Mouse (Mus musculus) heart, adult 2 months (tissue): ENCODE measurements around the gene Pnma1. TPM values are rescaled to one million over a fixed set of nuclear protein-coding genes. Genes with fewer than 3 reads are reported as not detected.
A peak's percentile ranks its signal among the peaks of the same experiment; 100 is the strongest.
"Not testable (repeated sequence)": the region's sequence is repeated elsewhere in the genome, so short reads cannot be mapped to it uniquely, and the experiment has no call there.

Source experiments
- DNase-seq, 2 experiments: peaks; one replicate each; pipeline ENCODE4 v3.0.0; 2021
- H3K27ac ChIP-seq: fragments of 200-600 bp; 2 replicates; pipeline ENCODE4 v1.8.1; 2022
- H3K27me3 ChIP-seq: fragments of 200-500 bp; 2 replicates; pipeline ENCODE4 v1.6.1; 2012; ENCODE audit warnings: mild to moderate bottlenecking, low read length, inconsistent platforms, mixed read lengths; ENCODE audit not compliant: control insufficient read depth, insufficient read depth
- H3K36me3 ChIP-seq: fragments of 200-500 bp; 2 replicates; pipeline ENCODE4 v1.6.1; 2012; ENCODE audit warnings: low read length, inconsistent platforms; ENCODE audit not compliant: control insufficient read depth, insufficient read depth
- H3K4me1 ChIP-seq: fragments of 200-500 bp; 2 replicates; pipeline ENCODE4 v1.6.1; 2011; ENCODE audit warnings: low read length; ENCODE audit not compliant: control insufficient read depth, insufficient read depth
- H3K4me3 ChIP-seq: fragments of 200-600 bp; 2 replicates; pipeline ENCODE4 v1.8.1; 2022
- H3K79me2 ChIP-seq: fragments of 200-500 bp; replicated peaks from 2 replicates; pipeline ENCODE4 v1.6.1; 2012; ENCODE audit warnings: mild to moderate bottlenecking, inconsistent platforms, low read length, moderate library complexity, mixed read lengths; ENCODE audit not compliant: control insufficient read depth, insufficient read depth
- H3K9ac ChIP-seq: fragments of 200-500 bp; 2 replicates; pipeline ENCODE4 v1.6.1; 2012; ENCODE audit warnings: low read depth, mild to moderate bottlenecking, control low read depth, inconsistent platforms, low read length, mixed read lengths
- CTCF ChIP-seq: fragments of 200-600 bp; IDR thresholded peaks from 2 replicates; pipeline ENCODE4 v1.8.1; 2022; ENCODE audit warnings: antibody characterized with exemption, mild to moderate bottlenecking, moderate library complexity
- EP300 ChIP-seq: fragments of 200-500 bp; IDR thresholded peaks from 2 replicates; pipeline ENCODE4 v1.6.1; 2011; ENCODE audit warnings: low read depth, low read length, control low read depth; ENCODE audit not compliant: insufficient read depth
- POLR2A ChIP-seq: fragments of 200-500 bp; IDR thresholded peaks from 2 replicates; pipeline ENCODE4 v1.6.1; 2011; ENCODE audit warnings: mild to moderate bottlenecking, low read depth, low read length, control low read depth; ENCODE audit not compliant: insufficient read depth
- WGBS: fragments of 180-500 bp; shearing (Covaris S2); methylation state at CpG from one replicate; pipeline ENCODE4 v1.1.7; 2018; 5-methylcytosine and 5-hydroxymethylcytosine counted together
- intact Hi-C: fragments of 180-260 bp; cut with DNase I; formaldehyde crosslinking; loops from one replicate; pipeline ENCODE4 v1.15.1; 2025
- polyA plus RNA-seq: library from polyadenylated mRNA; depleted of rRNA; stranded (reverse); fragments of >200 nt; gene quantifications from 2 replicates; pipeline ENCODE4 v1.2.3, GENCODE M21; 2012
- total RNA-seq, 2 experiments: library from RNA; stranded (reverse); gene quantifications; 2 replicates each; pipeline ENCODE4 v1.2.3; 2021

Pnma1 gene
- total and polyA plus RNA-seq, 3 experiments: 0.04 to 0.20 (median 0.10) TPM

DNA sequence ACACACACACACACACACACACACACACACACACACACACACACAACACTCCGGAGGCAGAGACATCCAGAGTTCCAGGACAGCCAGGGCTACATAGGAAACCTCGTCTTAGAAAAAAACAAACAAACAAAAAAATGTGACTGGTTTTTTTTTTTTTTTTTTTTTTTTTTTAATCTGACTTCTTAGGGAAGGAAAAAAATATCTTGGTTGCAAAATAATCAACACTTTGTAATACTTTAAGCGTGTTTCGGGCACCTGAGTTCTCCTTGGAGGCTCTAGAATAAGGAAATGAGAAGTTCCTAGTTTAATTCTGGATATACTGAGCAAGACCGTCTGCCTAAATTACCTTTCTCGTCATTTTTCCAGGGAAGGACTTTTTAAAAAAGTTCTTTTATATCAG is 34.6 kb downstream of the Pnma1 start:
- H3K36me3 ChIP-seq: no peaks in the 10 kb centered on the region
- no peak for TF ChIP-seq EP300
- no peak for TF ChIP-seq CTCF
- TF ChIP-seq POLR2A: no peak
- H3K27ac ChIP-seq: no peak overlapping the region
- WGBS: 31% methylated on average over 6 of the region's 6 CpGs
- no peaks in the 10 kb centered on the region for H3K27me3 ChIP-seq
- DNase-seq: no peak
- intact Hi-C loops: no loop called here
- H3K4me1 ChIP-seq: peaks cover 1% of the 10 kb centered on the region; the same call in 1 of the 2 replicates
- peak overlapping the region; percentile 60 for H3K4me3 ChIP-seq
- no peaks in the 10 kb centered on the region for H3K79me2 ChIP-seq
- H3K9ac ChIP-seq: no peak overlapping the region

- intact Hi-C loops: no loop called here
- 89% methylated on average over 4 of the region's 4 CpGs for WGBS
- no peak overlapping the region for H3K9ac ChIP-seq
- peaks cover 1% of the 10 kb centered on the region; the same call in 1 of the 2 replicates for H3K4me1 ChIP-seq
- no peak for TF ChIP-seq EP300
- TF ChIP-seq POLR2A: no peak
- TF ChIP-seq CTCF: no peak
- H3K4me3 ChIP-seq: no peak overlapping the region
- H3K27me3 ChIP-seq: no peaks in the 10 kb centered on the region
- no peak overlapping the region for H3K27ac ChIP-seq
- no peaks in the 10 kb centered on the region for H3K36me3 ChIP-seq
- no peak for DNase-seq
- H3K79me2 ChIP-seq: no peaks in the 10 kb centered on the region
Observed at GRCm38 (mm10) chr12:84110814-84111213, 37.5 kb downstream of the Pnma1 start.

DNA sequence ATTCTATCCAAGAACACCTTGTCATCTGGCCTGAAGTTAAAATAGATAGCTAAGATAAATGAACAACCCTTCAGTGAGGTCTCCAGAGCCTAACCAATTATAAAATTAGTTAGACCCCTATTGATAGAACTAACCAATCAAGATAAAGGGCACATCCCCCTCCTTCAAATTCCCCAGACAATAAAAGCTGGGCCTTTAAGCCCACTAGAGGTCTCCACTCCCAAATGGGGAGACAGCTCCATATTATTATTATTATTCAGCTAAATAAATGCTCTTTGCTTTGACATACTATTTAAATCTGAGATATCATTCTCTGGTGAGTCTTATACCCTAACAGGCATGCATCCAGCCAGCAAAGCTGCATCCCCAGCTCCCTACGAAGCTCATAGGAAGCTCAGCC is 38.4 kb downstream of the Pnma1 start:
- Histone ChIP-seq H3K36me3 (no peaks in the 10 kb centered on the region), H3K27me3 (no peaks in the 10 kb centered on the region), H3K27ac (no peak overlapping the region), H3K4me3 (no peak overlapping the region), H3K4me1 (peaks cover under 1% of the 10 kb centered on the region; the same call in 1 of the 2 replicates), H3K79me2 (no peaks in the 10 kb centered on the region), H3K9ac (no peak overlapping the region)
- TF ChIP-seq POLR2A (no peak), CTCF (0 out of 2 replicates have a peak, but pooled peaks have one; percentile 5)
- 88% methylated on average over 1 of the region's 1 CpGs for WGBS
- intact Hi-C loops: no loop called here
- DNase-seq: no peak

DNA sequence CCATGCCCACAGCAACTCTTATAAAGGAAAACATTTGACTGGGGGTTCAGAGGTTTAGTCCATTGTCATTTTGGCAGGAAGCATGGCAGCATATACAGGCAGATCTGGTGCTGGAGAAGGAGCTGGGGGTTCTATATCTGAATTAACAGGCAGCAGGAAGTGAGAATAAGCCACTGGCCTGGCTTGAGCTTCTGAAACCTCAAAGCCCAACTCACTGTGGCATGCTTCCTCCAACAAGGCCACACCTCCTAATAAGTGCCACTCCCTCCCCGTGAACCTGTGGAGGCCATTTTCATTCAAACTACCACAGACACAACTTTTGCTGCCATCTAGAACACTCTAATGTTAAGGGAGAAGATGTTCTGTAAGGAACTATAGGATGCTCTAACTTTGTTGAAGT is 40.6 kb downstream of the Pnma1 start:
- Histone ChIP-seq H3K36me3 (no peaks in the 10 kb centered on the region), H3K27me3 (no peaks in the 10 kb centered on the region), H3K9ac (no peak overlapping the region), H3K4me3 (no peak overlapping the region), H3K79me2 (no peaks in the 10 kb centered on the region), H3K27ac (no peak overlapping the region), H3K4me1 (no peaks in the 10 kb centered on the region)
- intact Hi-C loops: no loop called here
- TF ChIP-seq CTCF (no peak), POLR2A (no peak), EP300 (no peak)
- DNase-seq: no peak
- 72% methylated on average over 1 of the region's 1 CpGs for WGBS

DNA sequence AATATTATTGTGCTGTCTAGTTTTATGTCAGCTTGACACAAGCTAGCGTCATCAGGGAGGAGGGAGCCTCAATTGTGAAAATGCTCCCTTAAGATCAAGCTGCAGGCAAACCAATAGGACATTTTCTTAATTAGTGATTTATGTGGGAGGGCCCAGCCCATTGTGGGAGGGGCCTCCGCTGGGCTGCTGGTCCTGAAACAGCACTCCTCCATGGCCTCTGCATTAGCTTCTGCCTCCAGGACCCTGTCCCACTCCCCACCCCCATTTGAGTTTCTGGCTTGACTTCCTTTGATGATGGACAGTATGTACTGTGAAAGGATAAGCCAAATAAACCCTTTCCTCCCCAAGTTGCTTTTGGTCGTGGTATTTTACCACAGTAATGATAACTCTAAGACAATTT is 41.3 kb downstream of the Pnma1 start:
- whole genome bisulfite sequencing: 87% methylated on average over 3 of the region's 3 CpGs

GRCm38 (mm10) chr12:84101493-84101845 is 46.8 kb downstream of the Pnma1 start:
- Histone ChIP-seq H3K4me1 (no peaks in the 10 kb centered on the region; the same call in 1 of the 2 replicates), H3K79me2 (no peaks in the 10 kb centered on the region), H3K4me3 (peak overlapping the region; percentile 56), H3K9ac (peak overlapping the region; percentile 76), H3K27me3 (no peaks in the 10 kb centered on the region), H3K27ac (no peak overlapping the region), H3K36me3 (no peaks in the 10 kb centered on the region)
- TF ChIP-seq EP300: no peak
- TF ChIP-seq POLR2A: no peak
- no peak for TF ChIP-seq CTCF
- DNase-seq: no peak
- intact Hi-C loops: no loop called here
- 68% methylated on average over 2 of the region's 2 CpGs for WGBS

More for the DNA sequence above, 41.3 kb downstream of the Pnma1 start:
- H3K36me3 ChIP-seq: no peaks in the 10 kb centered on the region
- H3K79me2 ChIP-seq: no peaks in the 10 kb centered on the region
- no peak overlapping the region for H3K4me3 ChIP-seq
- H3K4me1 ChIP-seq: no peaks in the 10 kb centered on the region
- no peak overlapping the region for H3K27ac ChIP-seq
- TF ChIP-seq EP300: no peak
- TF ChIP-seq CTCF: no peak
- no peak for TF ChIP-seq POLR2A
- no peak for DNase-seq
- intact Hi-C loops: no loop called here
- H3K9ac ChIP-seq: no peak overlapping the region
- no peaks in the 10 kb centered on the region for H3K27me3 ChIP-seq

DNA sequence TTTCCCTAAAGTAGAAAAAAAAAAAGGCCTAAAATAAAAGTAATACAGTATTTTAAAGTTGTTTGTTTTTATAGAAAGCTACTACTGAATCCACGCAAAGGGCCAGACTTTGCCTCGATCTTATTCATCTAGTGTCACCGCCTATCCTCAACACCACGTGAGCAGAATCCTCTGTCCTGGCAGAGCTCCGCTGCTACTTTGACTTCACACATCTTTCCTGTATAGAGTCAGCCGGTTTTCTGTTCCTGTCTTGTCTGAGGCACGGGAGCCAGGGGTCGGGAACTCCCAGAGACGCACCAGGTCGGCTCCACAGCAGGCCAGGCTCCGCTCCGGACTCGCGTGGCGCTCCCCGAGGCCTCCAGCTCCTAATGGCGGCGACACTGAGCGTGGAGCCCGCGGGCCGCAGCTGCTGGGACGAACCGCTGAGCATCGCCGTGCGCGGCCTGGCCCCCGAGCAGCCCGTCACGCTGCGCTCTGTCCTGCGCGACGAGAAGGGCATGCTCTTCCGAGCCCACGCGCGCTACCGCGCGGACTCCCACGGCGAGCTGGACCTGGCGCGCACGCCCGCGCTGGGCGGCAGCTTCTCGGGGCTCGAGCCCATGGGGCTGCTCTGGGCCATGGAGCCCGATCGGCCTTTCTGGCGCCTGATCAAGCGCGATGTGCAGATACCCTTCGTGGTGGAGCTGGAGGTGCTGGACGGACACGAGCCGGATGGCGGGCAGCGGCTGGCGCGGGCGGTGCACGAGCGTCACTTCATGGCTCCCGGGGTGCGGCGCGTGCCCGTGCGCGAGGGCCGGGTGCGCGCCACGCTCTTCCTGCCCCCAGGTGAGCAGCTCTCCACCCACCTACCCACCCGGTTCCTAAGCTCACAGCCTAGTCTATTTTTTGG is 47.4 kb downstream of the Pnma1 start, which contains the start of gene Acot6:
TSS of gene Acot6 (plus strand) at position 51 of the 889 bp plus-strand sequence.
- H3K79me2 ChIP-seq, H3K27me3 ChIP-seq, H3K4me1 ChIP-seq, intact Hi-C loops, H3K36me3 ChIP-seq: not testable (repeated sequence)
- H3K9ac ChIP-seq: peak within 1 kb of the TSS; percentile 76
- H3K4me3 ChIP-seq: peak within 1 kb of the TSS; percentile 56
- under 1% methylated on average over 80 of the region's 80 CpGs for WGBS
- H3K27ac ChIP-seq: peak within 1 kb of the TSS; percentile 54
- DNase-seq: peak; percentile 48 to 62
